Mouse (Mus musculus): ENCODE data around the gene Csrp2. TPM values are rescaled to one million over a fixed set of nuclear protein-coding genes. Genes with fewer than 3 reads are reported as not detected.

Gene Csrp2
- polyA plus RNA-seq, 1 experiment = 10.0 TPM

- no peak for TF ChIP-seq CTCF (IDR thresholded peaks at IDR 0.05; ENCODE audit: low read depth, low read length)
- TF ChIP-seq POLR2A (IDR thresholded peaks at IDR 0.05; ENCODE audit: borderline replicate concordance, low read depth, low read length) = no peak
- Histone ChIP-seq H3K4me3 (ENCODE audit: insufficient read depth, low read length) (no peak overlapping the region), H3K27ac (ENCODE audit: insufficient read depth, low read depth, low read length) (no peak overlapping the region)
Measured at GRCm38 (mm10) chr10:110958879-110959278, 39.3 kb downstream of the Csrp2 start.

GRCm38 (mm10) chr10:110959781-110960180 is 40.2 kb downstream of the Csrp2 start:
- Histone ChIP-seq H3K27ac (ENCODE audit: insufficient read depth, low read depth, low read length) (no peak overlapping the region), H3K4me3 (ENCODE audit: insufficient read depth, low read length) (no peak overlapping the region), H3K4me1 (ENCODE audit: control insufficient read depth, insufficient read depth, low read length) (no peaks in the 10 kb centered on the region)
- TF ChIP-seq POLR2A (IDR thresholded peaks at IDR 0.05; ENCODE audit: borderline replicate concordance, low read depth, low read length) = no peak
- TF ChIP-seq CTCF (IDR thresholded peaks at IDR 0.05; ENCODE audit: low read depth, low read length) = no peak

More at GRCm38 (mm10) chr10:110958879-110959278, 39.3 kb downstream of the Csrp2 start:
- no peaks in the 10 kb centered on the region for H3K4me1 ChIP-seq (ENCODE audit: control insufficient read depth, insufficient read depth, low read length)

GRCm38 (mm10) chr10:110960841-110961240 is 41.3 kb downstream of the Csrp2 start:
- TF ChIP-seq POLR2A (IDR thresholded peaks at IDR 0.05; ENCODE audit: borderline replicate concordance, low read depth, low read length) = no peak
- TF ChIP-seq CTCF (IDR thresholded peaks at IDR 0.05; ENCODE audit: low read depth, low read length) = no peak
- no peak overlapping the region for H3K27ac ChIP-seq (ENCODE audit: insufficient read depth, low read depth, low read length)
- H3K4me1 ChIP-seq (ENCODE audit: control insufficient read depth, insufficient read depth, low read length) = no peaks in the 10 kb centered on the region
- no peak overlapping the region for H3K4me3 ChIP-seq (ENCODE audit: insufficient read depth, low read length)

GRCm38 (mm10) chr10:110962172-110962571 is 42.6 kb downstream of the Csrp2 start:
- H3K4me3 ChIP-seq (ENCODE audit: insufficient read depth, low read length) = no peak overlapping the region
- TF ChIP-seq CTCF (IDR thresholded peaks at IDR 0.05; ENCODE audit: low read depth, low read length) (peak; percentile 23; the same call in 1 of the 2 replicates), POLR2A (IDR thresholded peaks at IDR 0.05; ENCODE audit: borderline replicate concordance, low read depth, low read length) (no peak)
- H3K4me1 ChIP-seq (ENCODE audit: control insufficient read depth, insufficient read depth, low read length) = no peaks in the 10 kb centered on the region
- H3K27ac ChIP-seq (ENCODE audit: insufficient read depth, low read depth, low read length) = no peak overlapping the region

- TF ChIP-seq CTCF (IDR thresholded peaks at IDR 0.05; ENCODE audit: low read depth, low read length) (no peak), POLR2A (IDR thresholded peaks at IDR 0.05; ENCODE audit: borderline replicate concordance, low read depth, low read length) (no peak)
- H3K4me1 ChIP-seq (ENCODE audit: control insufficient read depth, insufficient read depth, low read length) = no peaks in the 10 kb centered on the region
- H3K27ac ChIP-seq (ENCODE audit: insufficient read depth, low read depth, low read length) = no peak overlapping the region
- no peak overlapping the region for H3K4me3 ChIP-seq (ENCODE audit: insufficient read depth, low read length)
Measured at GRCm38 (mm10) chr10:110971044-110971443, 51.5 kb downstream of the Csrp2 start.

DNA sequence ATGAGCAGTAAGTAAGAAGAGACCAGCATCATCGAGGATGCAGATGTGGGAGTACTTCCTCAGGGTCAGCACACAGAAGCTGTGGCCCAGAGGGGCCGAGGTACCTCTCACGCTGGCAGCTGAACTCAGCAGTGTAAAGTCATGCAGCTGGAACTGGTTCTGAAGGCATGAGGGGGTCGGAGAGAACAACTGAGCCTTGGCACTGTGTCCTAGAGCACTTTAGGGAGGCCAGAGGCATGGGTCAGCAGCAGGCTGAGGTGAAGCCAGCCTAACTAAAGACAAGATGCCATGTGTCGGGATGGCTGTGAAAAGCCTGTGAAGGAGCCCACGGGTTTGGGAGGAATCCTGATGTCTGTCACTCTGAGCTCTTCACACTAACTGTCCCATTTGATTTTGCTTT is 51.9 kb downstream of the Csrp2 start:
- Histone ChIP-seq H3K4me3 (ENCODE audit: insufficient read depth, low read length) (no peak overlapping the region), H3K27ac (ENCODE audit: insufficient read depth, low read depth, low read length) (no peak overlapping the region), H3K4me1 (ENCODE audit: control insufficient read depth, insufficient read depth, low read length) (no peaks in the 10 kb centered on the region)
- TF ChIP-seq CTCF (IDR thresholded peaks at IDR 0.05; ENCODE audit: low read depth, low read length) (no peak), POLR2A (IDR thresholded peaks at IDR 0.05; ENCODE audit: borderline replicate concordance, low read depth, low read length) (no peak)

- Histone ChIP-seq H3K4me1 (ENCODE audit: control insufficient read depth, insufficient read depth, low read length) (no peaks in the 10 kb centered on the region), H3K27ac (ENCODE audit: insufficient read depth, low read depth, low read length) (no peak overlapping the region), H3K4me3 (ENCODE audit: insufficient read depth, low read length) (no peak overlapping the region)
- TF ChIP-seq POLR2A (IDR thresholded peaks at IDR 0.05; ENCODE audit: borderline replicate concordance, low read depth, low read length) (no peak), CTCF (IDR thresholded peaks at IDR 0.05; ENCODE audit: low read depth, low read length) (no peak)
Measured at GRCm38 (mm10) chr10:110971998-110972397, 52.4 kb downstream of the Csrp2 start.

DNA sequence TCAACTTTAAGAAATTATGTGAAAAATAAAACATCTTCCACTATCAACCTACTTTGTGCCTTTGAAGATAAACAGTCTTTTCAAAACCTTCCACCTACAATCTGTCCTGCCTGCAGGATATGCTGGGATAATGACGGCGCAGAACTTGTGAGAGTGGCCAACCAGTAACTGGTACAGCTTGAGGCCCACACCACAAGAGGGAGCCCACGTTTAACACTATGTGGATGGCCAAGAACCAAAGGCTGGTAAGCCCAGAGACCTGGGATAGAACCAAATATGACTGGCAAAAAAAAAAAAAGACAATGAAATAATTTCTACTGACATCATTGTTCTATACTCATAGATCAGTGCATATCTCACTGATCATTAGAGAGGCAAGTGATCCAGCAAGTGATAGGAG is 54.9 kb downstream of the Csrp2 start:
- Histone ChIP-seq H3K4me3 (ENCODE audit: insufficient read depth, low read length) (no peak overlapping the region), H3K27ac (ENCODE audit: insufficient read depth, low read depth, low read length) (no peak overlapping the region), H3K4me1 (ENCODE audit: control insufficient read depth, insufficient read depth, low read length) (no peaks in the 10 kb centered on the region)
- TF ChIP-seq CTCF (IDR thresholded peaks at IDR 0.05; ENCODE audit: low read depth, low read length) = peak; percentile 51
- no peak for TF ChIP-seq POLR2A (IDR thresholded peaks at IDR 0.05; ENCODE audit: borderline replicate concordance, low read depth, low read length)

GRCm38 (mm10) chr10:110974885-110975284 is 55.3 kb downstream of the Csrp2 start:
- TF ChIP-seq POLR2A (IDR thresholded peaks at IDR 0.05; ENCODE audit: borderline replicate concordance, low read depth, low read length) (no peak), CTCF (IDR thresholded peaks at IDR 0.05; ENCODE audit: low read depth, low read length) (no peak)
- H3K4me3 ChIP-seq (ENCODE audit: insufficient read depth, low read length) = no peak overlapping the region
- H3K27ac ChIP-seq (ENCODE audit: insufficient read depth, low read depth, low read length) = no peak overlapping the region
- H3K4me1 ChIP-seq (ENCODE audit: control insufficient read depth, insufficient read depth, low read length) = no peaks in the 10 kb centered on the region

GRCm38 (mm10) chr10:110976046-110976445 is 56.5 kb downstream of the Csrp2 start:
- TF ChIP-seq POLR2A (IDR thresholded peaks at IDR 0.05; ENCODE audit: borderline replicate concordance, low read depth, low read length) (no peak), CTCF (IDR thresholded peaks at IDR 0.05; ENCODE audit: low read depth, low read length) (peak; percentile 44; the same call in 1 of the 2 replicates)
- H3K4me3 ChIP-seq (ENCODE audit: insufficient read depth, low read length) = no peak overlapping the region
- H3K4me1 ChIP-seq (ENCODE audit: control insufficient read depth, insufficient read depth, low read length) = no peaks in the 10 kb centered on the region
- H3K27ac ChIP-seq (ENCODE audit: insufficient read depth, low read depth, low read length) = no peak overlapping the region

DNA sequence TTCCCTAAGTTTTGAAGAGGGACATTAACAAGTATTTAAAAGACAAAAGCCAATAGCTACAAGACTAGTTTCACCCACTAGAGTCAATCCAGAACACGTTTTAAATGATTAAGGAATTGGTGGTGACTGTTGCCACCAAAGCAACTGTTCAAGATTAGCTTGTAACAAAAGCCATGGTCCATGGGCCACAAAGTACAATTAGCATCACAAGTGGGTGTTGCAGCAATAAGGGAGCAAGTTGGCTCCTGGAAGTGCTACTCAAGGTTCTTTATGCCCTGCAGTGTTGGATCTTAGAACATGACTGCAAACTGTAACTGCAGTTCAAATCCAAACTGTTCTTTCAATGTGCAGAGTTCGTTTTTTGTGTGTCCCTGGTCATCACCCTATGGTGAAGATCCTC is 57.8 kb downstream of the Csrp2 start:
- Histone ChIP-seq H3K4me1 (ENCODE audit: control insufficient read depth, insufficient read depth, low read length) (no peaks in the 10 kb centered on the region), H3K4me3 (ENCODE audit: insufficient read depth, low read length) (no peak overlapping the region), H3K27ac (ENCODE audit: insufficient read depth, low read depth, low read length) (no peak overlapping the region)
- TF ChIP-seq CTCF (IDR thresholded peaks at IDR 0.05; ENCODE audit: low read depth, low read length) = no peak
